Mouse (Mus musculus) megakaryocyte, adult 5-6 weeks (primary cell): ENCODE measurements at regions not wholly inside any gene's neighbourhood (a gene's known extent, or its start where the extent isn't known, plus 50 kb on each side); places are given as distances from the start of the nearest gene placed in this dataset.

Source experiments
- ATAC-seq: 2 replicates; pipeline ENCODE4 v1.8.0; 2016; ENCODE audit warnings: mild to moderate bottlenecking, inconsistent platforms; ENCODE audit not compliant: poor library complexity, severe bottlenecking

GRCm38 (mm10) chr3:131795108-131796005, 230.8 kb downstream of the Papss1 start:
- no peak for ATAC-seq

DNA sequence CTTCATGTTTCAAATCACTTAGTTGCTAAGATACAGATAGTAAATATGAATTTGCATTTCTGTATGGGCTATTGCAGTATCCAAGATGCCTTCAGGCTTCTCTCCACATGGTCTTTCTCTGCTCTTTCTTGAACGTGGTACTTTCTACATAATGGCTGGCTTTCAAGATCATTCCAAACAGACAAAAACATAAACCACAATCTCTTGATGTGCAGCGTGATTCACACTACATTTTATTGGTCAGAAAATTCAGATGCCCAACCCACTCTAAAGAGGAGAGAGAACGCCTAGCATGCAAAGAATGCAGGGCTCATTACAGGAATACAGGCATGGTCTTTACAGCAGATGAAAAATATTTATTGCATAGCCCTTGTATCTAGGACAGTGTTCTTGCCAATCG, 235.2 kb downstream of the Papss1 start:
- no peak for ATAC-seq

DNA sequence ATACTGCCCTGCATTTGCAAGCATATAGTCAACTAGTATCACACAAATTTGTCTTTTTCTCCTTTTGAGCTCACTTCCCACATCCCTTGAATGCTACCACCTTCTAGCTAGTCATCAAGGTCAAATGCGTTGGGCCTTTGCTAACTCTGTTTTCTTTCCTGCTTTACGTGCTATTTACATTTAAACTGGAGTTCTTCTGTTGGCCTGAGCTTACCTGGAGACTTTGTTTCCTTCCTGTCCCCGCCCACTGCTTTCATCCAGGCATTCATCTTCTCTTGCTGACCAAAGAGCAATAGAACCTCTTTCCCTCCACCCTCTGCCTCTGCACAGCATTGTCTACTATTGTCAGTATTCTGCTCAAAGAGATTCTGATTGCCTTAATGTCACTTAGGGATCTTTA, 237.0 kb downstream of the Papss1 start:
- ATAC-seq = no peak

DNA sequence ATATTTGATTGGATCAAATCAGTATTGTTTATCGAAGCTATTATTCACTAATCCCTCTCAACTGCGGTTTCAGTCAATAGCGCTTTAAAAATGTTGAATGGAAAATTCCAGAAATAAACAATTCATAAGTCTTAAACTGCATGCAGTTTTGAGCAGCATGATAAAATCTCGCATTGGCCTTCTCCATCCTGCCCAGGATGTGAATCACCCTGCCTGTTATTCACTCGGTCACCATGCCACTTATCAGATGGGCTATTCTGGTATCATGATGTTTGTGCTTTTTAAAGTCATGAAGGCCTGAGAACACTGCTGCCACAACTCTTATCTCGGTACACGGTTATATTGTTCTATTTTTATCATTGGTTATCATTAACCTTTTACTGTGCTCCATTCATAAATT, 238.3 kb downstream of the Papss1 start:
- no peak for ATAC-seq

DNA sequence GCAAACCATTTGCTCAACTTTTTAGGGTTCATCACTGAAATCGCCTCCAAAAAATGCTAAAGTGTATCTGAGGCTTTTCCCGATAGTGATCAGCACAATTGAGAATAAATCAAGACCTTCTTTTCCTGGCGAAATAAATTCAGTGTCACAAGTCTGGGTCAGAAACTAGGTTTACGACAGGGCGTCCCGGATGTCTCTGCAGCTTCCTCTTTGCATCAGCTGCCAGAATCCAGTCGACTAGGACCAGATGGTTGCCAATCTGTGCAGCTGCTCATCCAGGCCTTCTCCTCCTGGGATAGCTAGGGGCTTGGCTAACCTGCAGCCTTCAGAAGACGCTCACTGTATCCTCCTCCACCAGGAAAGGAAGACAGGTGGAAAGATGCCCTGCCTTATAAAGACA, 243.6 kb downstream of the Papss1 start:
- no peak for ATAC-seq

GRCm38 (mm10) chr3:131812968-131813367, 248.4 kb downstream of the Papss1 start:
- no peak for ATAC-seq

DNA sequence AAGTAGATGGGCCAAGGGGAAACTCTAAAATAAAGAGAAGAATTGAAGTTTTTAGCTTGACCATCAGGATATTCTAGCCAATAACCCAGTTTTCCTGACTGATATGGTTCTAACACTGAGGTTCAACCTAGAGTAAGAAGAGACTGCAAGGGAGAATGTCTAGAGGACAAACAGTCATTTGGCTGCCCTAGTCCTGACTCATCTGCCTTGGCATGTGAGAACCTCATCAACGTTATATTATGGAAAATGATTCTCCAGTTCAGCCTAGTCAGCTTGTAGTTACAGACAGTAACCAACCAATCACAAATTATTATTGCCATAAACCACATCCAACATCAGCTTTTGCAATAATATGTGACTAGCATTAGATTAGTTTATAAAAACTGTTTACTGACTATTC, 254.2 kb downstream of the Papss1 start:
- ATAC-seq = no peak

GRCm38 (mm10) chr3:131857442-131857841, 227.7 kb upstream of the Dkk2 start:
- no peak for ATAC-seq

DNA sequence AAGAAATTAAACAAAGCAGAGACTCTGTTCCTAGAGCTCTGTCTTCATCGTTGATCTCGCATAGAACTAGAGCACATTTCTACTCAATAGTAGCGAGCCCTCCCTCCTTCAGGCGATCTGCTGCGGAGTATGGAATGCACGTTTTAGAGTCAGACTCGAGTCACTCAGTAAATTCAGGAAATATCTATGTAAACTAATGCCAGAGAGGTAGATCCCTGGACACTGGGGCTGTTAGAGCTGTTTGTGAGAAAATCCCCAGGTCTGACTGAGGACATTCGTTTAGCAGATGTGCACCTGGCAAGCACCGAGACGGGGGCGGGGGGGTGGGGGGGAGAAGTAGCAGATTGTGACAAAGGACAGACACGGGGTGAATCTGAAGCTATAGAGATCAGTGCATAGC, 226.0 kb upstream of the Dkk2 start:
- ATAC-seq = no peak

GRCm38 (mm10) chr3:131865106-131865505, 220.0 kb upstream of the Dkk2 start:
- ATAC-seq = no peak

- ATAC-seq = no peak
Measured at GRCm38 (mm10) chr3:131867266-131867665, 217.8 kb upstream of the Dkk2 start.

GRCm38 (mm10) chr3:131868219-131868964, 216.7 kb upstream of the Dkk2 start:
- ATAC-seq = peak; percentile 93

DNA sequence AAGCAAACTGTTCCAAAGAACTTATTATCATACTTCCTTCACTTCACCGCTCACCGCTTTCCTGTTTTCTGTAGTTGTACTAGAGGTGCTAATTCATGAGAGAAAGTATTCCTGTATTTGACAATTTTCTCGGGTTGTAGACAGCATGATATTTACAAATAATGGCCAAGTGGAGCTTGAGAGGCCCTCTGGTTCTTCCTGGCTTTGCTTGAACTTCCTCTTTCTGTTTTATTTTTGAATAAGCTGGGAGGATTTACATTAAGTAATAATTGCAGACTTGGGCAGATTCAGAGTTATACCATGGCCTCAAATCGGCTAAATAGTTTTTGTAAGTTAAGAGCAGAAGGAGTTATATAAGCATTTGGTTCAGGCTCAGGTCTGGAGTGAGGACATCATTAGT, 215.8 kb upstream of the Dkk2 start:
- ATAC-seq = peak; percentile 63

DNA sequence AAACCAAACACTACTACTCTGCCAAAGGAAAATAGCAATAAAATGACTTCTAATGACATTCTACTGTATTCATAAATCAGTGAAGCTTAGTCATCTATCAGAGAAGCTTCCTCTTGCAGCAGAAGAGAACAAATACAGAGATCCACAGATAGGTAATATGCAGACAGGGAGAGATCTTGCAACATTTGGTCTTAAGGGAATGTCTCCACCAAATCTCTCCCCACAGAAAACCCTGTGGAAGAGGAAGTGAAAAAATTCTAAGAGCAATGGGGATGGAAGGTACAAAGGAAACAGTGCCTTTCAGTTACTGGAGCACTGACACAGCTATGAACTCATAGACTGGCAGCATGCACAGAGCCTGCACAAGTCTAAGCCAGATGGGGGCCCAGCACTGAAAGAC, 202.4 kb upstream of the Dkk2 start:
- ATAC-seq = peak; percentile 84

- ATAC-seq = peak; percentile 58
Measured at GRCm38 (mm10) chr3:131886470-131886869, 198.6 kb upstream of the Dkk2 start.

DNA sequence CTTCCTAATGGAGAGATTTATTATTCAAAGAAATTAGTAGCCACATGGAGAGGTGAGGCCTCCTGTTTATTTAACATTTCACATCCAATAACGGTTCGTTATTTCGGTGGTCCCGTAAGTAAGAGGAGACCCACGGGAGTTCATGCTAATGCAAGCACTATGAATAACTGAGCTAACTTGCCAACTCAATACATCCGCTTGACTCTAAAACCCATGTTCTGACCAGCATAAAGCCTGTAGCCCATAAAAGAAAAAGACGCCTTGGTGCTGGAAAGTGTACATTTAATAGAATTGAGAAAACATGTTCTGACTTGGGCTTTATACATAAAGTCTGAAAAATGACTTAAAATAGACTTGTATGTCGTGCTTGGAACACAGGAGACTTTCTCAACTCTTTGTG, 198.1 kb upstream of the Dkk2 start:
- no peak for ATAC-seq

- ATAC-seq = no peak
Measured at GRCm38 (mm10) chr3:131887670-131888069, 197.4 kb upstream of the Dkk2 start.

GRCm38 (mm10) chr3:131891941-131892340, 193.2 kb upstream of the Dkk2 start:
- ATAC-seq = peak; percentile 65

DNA sequence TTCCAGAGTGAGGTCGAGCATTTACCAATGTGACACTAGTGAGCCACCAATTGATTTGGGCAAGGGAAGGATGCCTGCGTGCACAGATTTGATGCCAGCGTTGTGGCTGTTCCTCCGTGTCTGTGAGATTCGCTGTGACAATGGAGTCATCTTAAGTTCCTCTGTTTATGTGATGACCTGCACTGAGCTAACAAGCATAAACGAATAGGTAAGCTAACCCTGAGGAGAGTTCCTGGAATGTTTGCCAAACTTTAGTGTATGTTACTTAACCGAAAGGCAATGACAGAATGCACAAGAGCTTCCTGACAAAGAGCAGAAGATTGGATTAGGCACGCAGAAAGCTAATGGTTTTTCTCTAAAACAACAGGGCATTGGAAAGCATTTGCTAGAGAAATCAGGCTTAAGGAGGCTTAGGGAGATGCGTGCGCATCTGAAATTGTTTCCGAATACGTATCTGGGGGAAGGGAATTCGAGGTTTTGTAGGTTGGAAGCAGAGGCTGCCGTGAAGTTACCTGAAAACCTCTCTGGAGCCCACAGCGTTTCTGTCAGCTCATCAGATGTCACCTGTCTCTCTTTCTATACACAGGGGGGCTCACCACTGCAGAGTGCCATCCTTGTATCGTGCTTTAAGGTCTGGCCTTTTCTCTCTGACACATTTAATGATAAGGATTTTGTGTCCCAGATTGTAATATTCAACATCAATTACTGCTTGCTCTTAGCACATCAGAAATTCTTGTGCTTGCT, 191.9 kb upstream of the Dkk2 start:
- ATAC-seq = no peak

GRCm38 (mm10) chr3:131895057-131895456, 190.0 kb upstream of the Dkk2 start:
- ATAC-seq = no peak

- no peak for ATAC-seq
Measured at GRCm38 (mm10) chr3:131913534-131913933, 171.6 kb upstream of the Dkk2 start.
